Mouse (Mus musculus) olfactory bulb, adult 2 months (tissue): ENCODE measurements around the gene Fut1. TPM values are rescaled to one million over a fixed set of nuclear protein-coding genes. Genes with fewer than 3 reads are reported as not detected.
"Not testable (repeated sequence)": the region's sequence is repeated elsewhere in the genome, so short reads cannot be mapped to it uniquely, and the experiment has no call there.

Experiments
- H3K27ac ChIP-seq: fragments of 200-500 bp; 2 replicates; pipeline ENCODE4 v1.5.1; 2012; ENCODE audit warnings: low read depth, low read length; ENCODE audit not compliant: insufficient read depth
- H3K4me1 ChIP-seq: fragments of 200-500 bp; 2 replicates; pipeline ENCODE4 v1.6.1; 2012; ENCODE audit warnings: low read length; ENCODE audit not compliant: control insufficient read depth, insufficient read depth
- H3K4me3 ChIP-seq: fragments of 200-500 bp; 2 replicates; pipeline ENCODE4 v1.5.1; 2012; ENCODE audit warnings: mild to moderate bottlenecking, low read depth, low read length, moderate library complexity; ENCODE audit not compliant: insufficient read depth
- CTCF ChIP-seq: fragments of 200-500 bp; IDR thresholded peaks from 2 replicates; pipeline ENCODE4 v1.5.1; 2012; ENCODE audit warnings: low read depth, mild to moderate bottlenecking, low read length, moderate library complexity; ENCODE audit not compliant: insufficient read depth
- POLR2A ChIP-seq: fragments of 200-500 bp; IDR thresholded peaks from 2 replicates; pipeline ENCODE4 v1.6.1; 2012; ENCODE audit warnings: mild to moderate bottlenecking, low read depth, low read length, moderate library complexity; ENCODE audit not compliant: insufficient read depth
- WGBS: fragments of 180-500 bp; shearing (Covaris S2); methylation state at CpG from one replicate; pipeline ENCODE4 v1.1.7; 2018; 5-methylcytosine and 5-hydroxymethylcytosine counted together
- polyA plus RNA-seq: library from polyadenylated mRNA; stranded (reverse); fragments of >200 nt; gene quantifications from 2 replicates; pipeline ENCODE4 v1.2.4, GENCODE M21; 2012; ENCODE audit warnings: low replicate concordance; ENCODE audit not compliant: missing spikeins, insufficient read depth, insufficient read length

Gene Fut1
- polyA plus RNA-seq, 1 experiment: not detected

DNA sequence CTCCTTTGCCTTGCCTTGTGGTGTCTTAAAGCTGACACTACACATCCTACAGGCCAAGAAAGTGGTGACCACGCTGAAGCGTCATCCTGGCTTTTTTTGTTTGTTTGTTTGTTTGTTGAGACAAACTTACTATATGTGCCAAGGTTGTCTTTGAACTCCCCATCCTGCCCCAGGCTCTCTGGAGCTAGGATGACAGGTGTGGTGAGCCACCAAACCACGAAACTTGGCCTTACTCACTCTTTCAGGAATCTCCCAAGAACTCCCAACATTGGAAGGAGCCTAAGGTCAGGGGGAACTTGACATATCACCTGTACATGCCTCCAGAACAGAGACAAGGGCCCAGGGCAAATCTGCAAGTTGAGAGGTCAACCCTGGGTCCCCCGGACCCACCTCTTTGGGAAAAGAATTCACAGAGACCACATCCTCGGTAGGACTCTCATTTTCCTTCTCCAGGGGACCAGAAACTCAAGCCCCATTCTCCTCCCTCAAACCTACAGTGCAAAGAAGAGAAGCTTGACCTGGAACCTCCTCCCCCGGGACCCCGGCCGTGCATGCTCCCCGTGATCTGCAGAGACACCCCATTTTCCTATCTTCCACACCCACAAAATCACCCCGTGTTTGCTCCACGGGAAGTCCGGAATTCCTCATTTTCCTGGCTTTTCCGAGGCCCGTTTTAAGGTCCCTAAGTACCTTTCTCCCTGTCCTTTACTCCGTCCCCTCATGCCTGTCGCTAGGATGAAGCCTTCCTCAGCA, 25.6 kb downstream of the Fut1 start:
- peaks cover 30% of the 10 kb centered on the region for H3K4me1 ChIP-seq
- peak overlapping the region; percentile 50 for H3K4me3 ChIP-seq
- no peak for TF ChIP-seq POLR2A
- no peak for TF ChIP-seq CTCF
- H3K27ac ChIP-seq: peak overlapping the region; percentile 89
- WGBS: 32% methylated on average over 16 of the region's 16 CpGs

DNA sequence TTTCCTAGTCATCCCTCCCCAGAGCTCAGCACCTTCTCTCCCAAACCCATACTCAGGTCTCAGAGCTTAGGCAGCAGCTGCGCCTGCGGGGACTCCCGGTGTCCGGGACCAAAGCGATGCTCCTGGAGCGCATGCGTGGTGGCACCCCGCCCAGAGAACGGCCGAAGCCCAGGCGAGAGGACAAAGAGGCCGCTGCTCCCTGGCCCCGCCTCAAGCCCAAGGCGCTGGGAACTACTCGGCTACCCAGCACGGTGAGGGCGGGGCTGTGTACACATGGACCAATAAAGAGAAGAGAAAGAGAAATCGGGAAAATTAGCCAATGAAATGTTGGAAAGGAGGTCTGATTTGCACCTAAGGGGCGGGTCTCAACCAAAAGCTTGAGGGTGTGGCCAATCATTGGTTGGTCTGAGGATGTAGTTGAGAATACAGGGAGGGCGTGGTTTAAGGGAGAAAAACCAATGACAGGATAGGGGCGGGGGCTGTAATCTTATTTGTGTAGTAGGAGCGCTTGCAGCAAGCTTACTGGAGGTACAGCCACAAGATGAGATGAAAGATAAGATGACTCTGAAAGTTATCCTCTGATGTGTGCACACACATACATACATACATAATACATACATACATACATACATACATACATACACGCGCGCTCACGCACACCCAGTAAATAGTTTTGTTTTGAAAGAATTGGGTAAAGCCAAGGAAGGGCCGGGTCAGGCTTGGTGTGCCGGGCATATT, 26.5 kb downstream of the Fut1 start:
- H3K4me1 ChIP-seq: peaks cover 25% of the 10 kb centered on the region
- TF ChIP-seq POLR2A (peak; percentile 67), CTCF (no peak)
- WGBS: 7% methylated on average over 28 of the region's 28 CpGs
- H3K27ac ChIP-seq: peak overlapping the region; percentile 89
- peak overlapping the region; percentile 50 for H3K4me3 ChIP-seq

DNA sequence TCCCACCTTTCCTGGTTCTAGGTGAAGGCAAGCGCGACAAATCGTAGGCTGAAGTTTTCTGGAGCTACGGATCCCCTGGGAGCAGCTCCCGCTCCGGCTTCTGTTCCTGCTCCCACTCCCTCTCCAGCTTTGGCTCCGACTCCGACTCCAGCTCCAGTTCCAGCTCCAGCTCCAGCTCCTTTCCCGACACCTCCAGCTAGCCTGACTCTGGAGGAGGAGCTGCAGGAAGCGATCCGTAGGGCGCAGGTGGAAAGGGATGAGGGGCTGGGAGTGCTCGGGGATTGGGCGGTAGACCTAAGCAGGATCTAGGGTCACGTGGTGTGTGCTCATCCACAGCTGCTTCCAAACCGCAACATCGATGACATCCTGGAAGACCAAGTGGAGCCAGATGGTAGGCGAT, 27.1 kb downstream of the Fut1 start:
- WGBS: 5% methylated on average over 18 of the region's 18 CpGs
- Histone ChIP-seq H3K4me1 (peaks cover 25% of the 10 kb centered on the region), H3K27ac (peak overlapping the region; percentile 57), H3K4me3 (peak overlapping the region; percentile 47)
- TF ChIP-seq CTCF (no peak), POLR2A (no peak; the same call in 1 of the 2 replicates)

DNA sequence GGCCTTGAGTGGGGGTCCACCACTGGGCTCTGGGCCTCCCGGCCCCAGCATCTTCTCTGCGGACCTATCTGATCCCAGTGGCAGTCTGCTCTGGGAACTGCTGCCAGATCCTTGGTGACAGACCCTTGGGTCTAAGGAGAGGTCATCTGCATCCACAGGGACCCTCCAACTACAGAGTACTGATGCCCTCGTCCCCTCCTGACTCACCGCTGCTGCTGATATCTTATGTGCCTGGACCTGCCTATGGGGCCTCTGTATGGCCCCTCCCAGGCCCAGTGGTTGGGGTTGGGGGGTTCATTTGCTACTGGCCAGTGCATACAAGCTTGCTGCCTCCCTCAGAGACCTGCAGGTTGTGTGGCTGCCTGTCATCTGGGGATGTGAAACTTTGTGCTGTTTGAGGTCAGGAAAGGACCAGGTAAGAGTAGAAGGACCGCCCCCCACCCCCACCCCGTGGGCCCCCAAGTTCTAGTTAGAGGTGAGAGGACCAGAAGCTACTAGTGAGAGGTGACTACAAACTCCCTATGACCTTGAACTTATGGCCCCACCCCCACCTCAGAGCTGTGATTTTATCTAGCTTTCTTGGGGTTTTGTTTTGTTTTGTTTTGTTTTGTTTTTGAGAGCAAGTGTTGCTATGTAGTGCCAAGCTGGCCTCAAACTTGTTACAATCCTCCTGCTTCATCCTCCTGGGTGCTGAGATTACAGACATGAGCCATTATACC, 27.9 kb downstream of the Fut1 start:
- 66% methylated on average over 6 of the region's 6 CpGs for whole genome bisulfite sequencing
- TF ChIP-seq CTCF: no peak
- TF ChIP-seq POLR2A: no peak
- H3K4me3 ChIP-seq: peak overlapping the region; percentile 47
- peak overlapping the region; percentile 57 for H3K27ac ChIP-seq
- peaks cover 25% of the 10 kb centered on the region for H3K4me1 ChIP-seq

DNA sequence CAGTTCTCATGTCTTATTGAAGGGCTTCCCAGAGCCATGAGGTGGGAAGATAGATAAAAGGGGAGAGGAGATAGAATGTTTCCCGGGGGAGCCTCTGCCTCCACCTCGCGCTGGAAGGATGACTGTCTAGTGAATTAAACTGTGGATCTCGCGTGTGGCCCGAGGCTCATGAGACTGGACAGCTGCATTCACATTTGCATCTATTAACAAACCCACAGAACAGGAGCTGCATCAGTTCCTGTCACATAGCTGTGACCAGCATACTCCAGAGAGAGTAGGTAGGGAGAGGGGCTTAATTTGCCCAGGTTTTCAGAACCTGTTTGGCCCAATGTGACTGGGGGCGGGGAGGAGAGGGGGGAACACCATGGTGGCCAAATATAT, 28.5 kb downstream of the Fut1 start:
- no peak for TF ChIP-seq POLR2A
- Histone ChIP-seq H3K4me3 (no peak overlapping the region), H3K4me1 (peaks cover 25% of the 10 kb centered on the region), H3K27ac (no peak overlapping the region)
- 90% methylated on average over 7 of the region's 7 CpGs for WGBS

DNA sequence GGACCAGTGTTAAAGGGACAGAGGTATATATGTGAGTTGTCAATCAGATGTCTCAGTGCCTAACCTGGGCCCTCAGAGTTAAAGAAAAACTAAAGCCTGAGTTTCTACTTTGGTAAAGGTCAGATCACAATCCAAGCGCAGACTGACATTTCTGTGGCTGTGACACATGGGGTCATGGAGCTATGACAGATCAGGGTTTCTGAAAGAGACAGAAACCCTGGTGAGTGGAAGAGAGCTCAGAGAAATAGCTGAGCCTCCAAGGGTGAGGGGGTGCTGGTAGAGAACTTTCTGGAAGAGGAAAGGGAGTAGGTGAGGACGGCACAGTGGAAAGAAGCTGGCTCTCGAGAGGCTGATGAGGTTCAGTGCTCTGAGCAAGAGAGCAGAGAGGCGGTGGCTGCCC, 29.6 kb downstream of the Fut1 start:
- 84% methylated on average over 4 of the region's 4 CpGs for WGBS
- Histone ChIP-seq H3K27ac (no peak overlapping the region), H3K4me1 (peaks cover 25% of the 10 kb centered on the region), H3K4me3 (no peak overlapping the region)
- TF ChIP-seq CTCF: no peak
- no peak for TF ChIP-seq POLR2A

DNA sequence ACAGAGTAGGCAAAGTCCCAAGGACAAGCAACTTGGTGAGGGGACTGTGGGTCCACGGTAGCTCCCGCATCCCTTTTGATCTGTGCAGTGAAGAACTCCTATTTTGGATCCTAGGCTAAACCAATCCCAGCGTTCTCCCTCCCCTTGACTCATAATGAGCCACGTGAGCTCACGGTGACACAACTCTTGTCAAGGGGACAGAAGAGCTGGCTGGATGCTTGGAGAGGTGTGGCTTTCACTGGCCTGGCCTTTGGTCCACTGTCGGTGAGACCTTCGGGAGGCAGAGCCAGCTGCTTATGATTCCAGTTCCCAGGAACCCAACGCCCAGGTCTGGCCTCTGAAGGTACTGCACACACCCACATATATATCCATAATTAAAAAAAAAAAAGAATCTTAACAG, 32.3 kb downstream of the Fut1 start:
- H3K27ac ChIP-seq: no peak overlapping the region
- no peak overlapping the region for H3K4me3 ChIP-seq
- H3K4me1 ChIP-seq: peaks cover 8% of the 10 kb centered on the region
- 74% methylated on average over 8 of the region's 8 CpGs for WGBS
- TF ChIP-seq POLR2A (no peak), CTCF (no peak)

DNA sequence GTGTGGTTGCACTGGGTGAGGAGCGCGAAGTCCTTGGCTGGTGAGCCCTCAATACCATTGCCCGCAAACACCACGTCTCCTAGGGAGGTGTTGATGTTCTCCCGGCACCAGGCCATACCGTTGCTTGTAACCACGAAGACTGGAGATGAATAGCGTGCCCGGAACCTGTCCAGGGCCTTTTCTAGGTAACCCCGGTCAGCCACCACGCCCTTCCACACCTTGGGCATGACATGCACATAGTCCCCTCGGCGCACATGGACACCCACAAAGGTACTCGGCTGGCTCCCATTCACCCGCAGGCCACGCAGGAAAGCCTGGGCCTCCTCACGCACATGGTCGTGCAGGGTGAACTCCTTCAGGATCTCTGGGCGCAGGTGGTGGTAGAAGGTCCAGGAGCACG, 33.4 kb downstream of the Fut1 start:
- H3K4me1 ChIP-seq, H3K4me3 ChIP-seq, H3K27ac ChIP-seq: not testable (repeated sequence)
- 95% methylated on average over 20 of the region's 20 CpGs for WGBS

DNA sequence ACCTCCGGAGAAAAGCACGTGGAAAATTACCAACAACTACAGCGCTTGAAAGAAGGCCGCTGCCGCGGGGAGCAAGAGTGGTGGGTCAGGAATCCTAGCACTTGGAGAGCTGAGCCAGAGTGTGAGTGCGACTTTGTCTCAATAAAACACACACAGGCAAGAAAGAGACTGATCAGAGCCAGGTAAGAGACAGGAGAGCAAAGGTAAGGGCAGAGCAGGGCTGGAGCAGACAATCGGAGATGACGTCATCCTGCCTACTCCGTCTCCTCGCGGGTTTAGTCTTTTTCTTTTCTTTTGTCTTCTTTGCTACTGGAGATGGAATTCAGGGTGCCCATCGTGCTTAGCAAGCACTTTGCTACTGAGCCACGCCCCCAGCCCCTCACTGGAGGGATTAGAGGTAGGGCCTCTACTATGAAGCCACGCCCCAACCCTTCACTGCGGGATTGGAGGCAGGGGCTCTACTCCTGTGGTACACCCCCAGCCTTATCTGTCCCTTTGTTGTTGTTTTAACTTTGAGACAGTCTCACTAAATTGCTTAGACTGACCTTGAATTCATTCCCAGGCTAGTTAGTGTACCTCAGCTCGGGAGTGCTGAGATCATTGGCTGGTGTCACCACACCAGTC, 37.4 kb downstream of the Fut1 start:
- peaks cover 8% of the 10 kb centered on the region for H3K4me1 ChIP-seq
- H3K4me3 ChIP-seq: peak overlapping the region; percentile 3; the same call in 1 of the 2 replicates
- WGBS: 29% methylated on average over 17 of the region's 17 CpGs
- TF ChIP-seq CTCF: no peak
- TF ChIP-seq POLR2A: no peak
- H3K27ac ChIP-seq: no peak overlapping the region
